Mouse (Mus musculus) kidney, embryonic 15.5 days (tissue): Measurements from ENCODE around the gene Dhx8. TPM values are rescaled to one million over a fixed set of nuclear protein-coding genes. Genes with fewer than 3 reads are reported as not detected.
A peak's percentile ranks its signal among the peaks of the same experiment; 100 is the strongest.

Experiments used
- ATAC-seq: fragments of 200-750 bp; cut with Nextera tagmentation; replicated peaks from 2 replicates; pipeline ENCODE4 v1.8.0; 2017; ENCODE audit warnings: moderate TSS enrichment; ENCODE audit not compliant: low FRiP score
- H3K27ac ChIP-seq: fragments of 300-500 bp; sonication (generic); 2 replicates; pipeline ENCODE4 v1.5.1; 2015; ENCODE audit warnings: mild to moderate bottlenecking, inconsistent platforms
- H3K27me3 ChIP-seq: fragments of 300-500 bp; sonication (generic); 2 replicates; pipeline ENCODE4 v1.6.1; 2015; ENCODE audit warnings: inconsistent platforms
- H3K36me3 ChIP-seq: fragments of 300-500 bp; sonication (generic); 2 replicates; pipeline ENCODE4 v1.6.1; 2015; ENCODE audit warnings: inconsistent platforms
- H3K4me1 ChIP-seq: fragments of 300-500 bp; sonication (generic); 2 replicates; pipeline ENCODE4 v1.6.1; 2015; ENCODE audit warnings: inconsistent platforms
- H3K4me2 ChIP-seq: fragments of 300-500 bp; sonication (generic); 2 replicates; pipeline ENCODE4 v1.6.1; 2015; ENCODE audit warnings: moderate library complexity, mild to moderate bottlenecking, inconsistent platforms
- H3K4me3 ChIP-seq: fragments of 300-500 bp; sonication (generic); replicated peaks from 2 replicates; pipeline ENCODE4 v1.5.1; 2015; ENCODE audit warnings: mild to moderate bottlenecking, inconsistent platforms
- H3K9ac ChIP-seq: fragments of 300-500 bp; sonication (generic); 2 replicates; pipeline ENCODE4 v1.6.1; 2015; ENCODE audit warnings: mild to moderate bottlenecking, inconsistent platforms
- H3K9me3 ChIP-seq: fragments of 300-500 bp; sonication (generic); replicated peaks from 2 replicates; pipeline ENCODE4 v1.6.1; 2016; ENCODE audit warnings: inconsistent platforms
- WGBS: fragments of 180-500 bp; shearing (Covaris S2); methylation state at CpG from one replicate; pipeline ENCODE4 v1.1.7; 2015; ENCODE audit warnings: mixed read lengths; 5-methylcytosine and 5-hydroxymethylcytosine counted together
- polyA plus RNA-seq: library from polyadenylated mRNA; unstranded; fragments of >200 nt; fragmentation: Nextera tagmentation; extraction: Ambion mirVana; gene quantifications from 2 replicates; pipeline ENCODE4 v1.2.1, GENCODE M21; 2015

The Dhx8 gene
- polyA plus RNA-seq, 1 experiment from 2014 or later = 32.3 TPM

DNA sequence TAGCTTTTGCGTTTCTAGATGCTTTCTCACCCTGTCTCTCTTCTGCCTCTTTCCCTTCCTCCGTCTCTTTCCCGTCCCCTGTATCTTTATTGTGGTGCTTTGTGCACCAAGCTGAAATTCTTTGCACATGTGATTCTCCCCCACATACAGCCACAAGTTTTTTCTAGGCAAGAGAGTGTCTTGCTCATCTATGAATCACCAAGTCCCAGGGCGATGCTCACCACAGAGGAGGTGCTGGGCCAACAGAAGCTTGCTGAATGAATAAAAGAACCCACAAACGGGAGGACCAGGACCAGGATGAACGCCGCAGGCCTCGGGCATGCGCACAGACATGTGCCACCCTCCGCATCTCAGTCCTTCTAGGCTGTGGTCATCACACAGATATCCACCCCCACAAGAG lies 74.5 kb downstream of the Dhx8 start:
- Histone ChIP-seq H3K27ac (no peak overlapping the region), H3K4me2 (no peak overlapping the region), H3K4me1 (peaks cover 21% of the 10 kb centered on the region), H3K9ac (no peak overlapping the region), H3K27me3 (peaks cover 49% of the 10 kb centered on the region), H3K36me3 (no peaks in the 10 kb centered on the region), H3K4me3 (no peak overlapping the region), H3K9me3 (no peaks in the 10 kb centered on the region)
- WGBS = 79% methylated on average over 10 of the region's 10 CpGs
- ATAC-seq = no peak

GRCm38 (mm10) chr11:101809060-101809828 lies 76.5 kb downstream of the Dhx8 start:
- H3K9ac ChIP-seq = no peak overlapping the region
- 12% methylated on average over 15 of the region's 15 CpGs for WGBS
- no peaks in the 10 kb centered on the region for H3K9me3 ChIP-seq
- H3K27ac ChIP-seq = peak overlapping the region; percentile 39; the same call in 1 of the 2 replicates
- peaks cover 58% of the 10 kb centered on the region for H3K27me3 ChIP-seq
- H3K4me1 ChIP-seq = peaks cover 30% of the 10 kb centered on the region
- 0 out of 2 replicates have a peak, but pooled peaks have one; percentile 26 for ATAC-seq
- no peak overlapping the region for H3K4me3 ChIP-seq
- no peaks in the 10 kb centered on the region for H3K36me3 ChIP-seq
- 0 out of 2 replicates have a peak overlapping the region, but pooled peaks have one; percentile 19 for H3K4me2 ChIP-seq

- Histone ChIP-seq H3K36me3 (no peaks in the 10 kb centered on the region), H3K4me3 (no peak overlapping the region), H3K27me3 (peaks cover 50% of the 10 kb centered on the region), H3K4me1 (peaks cover 49% of the 10 kb centered on the region), H3K4me2 (no peak overlapping the region), H3K9ac (no peak overlapping the region), H3K27ac (no peak overlapping the region), H3K9me3 (no peaks in the 10 kb centered on the region)
- ATAC-seq = no peak
- WGBS = 3% methylated on average over 7 of the region's 7 CpGs
Measured at GRCm38 (mm10) chr11:101813259-101813658, 80.5 kb downstream of the Dhx8 start.

GRCm38 (mm10) chr11:101814375-101815102 lies 81.8 kb downstream of the Dhx8 start:
- H3K4me2 ChIP-seq = peak overlapping the region; percentile 51
- peak overlapping the region; percentile 78 for H3K27ac ChIP-seq
- H3K9ac ChIP-seq = no peak overlapping the region
- 17% methylated on average over 23 of the region's 23 CpGs for WGBS
- no peaks in the 10 kb centered on the region for H3K9me3 ChIP-seq
- H3K27me3 ChIP-seq = peaks cover 41% of the 10 kb centered on the region
- ATAC-seq = peak; percentile 43; the same call in 1 of the 2 replicates
- peak overlapping the region; percentile 25 for H3K4me3 ChIP-seq
- peaks cover 37% of the 10 kb centered on the region for H3K4me1 ChIP-seq
- no peaks in the 10 kb centered on the region for H3K36me3 ChIP-seq

DNA sequence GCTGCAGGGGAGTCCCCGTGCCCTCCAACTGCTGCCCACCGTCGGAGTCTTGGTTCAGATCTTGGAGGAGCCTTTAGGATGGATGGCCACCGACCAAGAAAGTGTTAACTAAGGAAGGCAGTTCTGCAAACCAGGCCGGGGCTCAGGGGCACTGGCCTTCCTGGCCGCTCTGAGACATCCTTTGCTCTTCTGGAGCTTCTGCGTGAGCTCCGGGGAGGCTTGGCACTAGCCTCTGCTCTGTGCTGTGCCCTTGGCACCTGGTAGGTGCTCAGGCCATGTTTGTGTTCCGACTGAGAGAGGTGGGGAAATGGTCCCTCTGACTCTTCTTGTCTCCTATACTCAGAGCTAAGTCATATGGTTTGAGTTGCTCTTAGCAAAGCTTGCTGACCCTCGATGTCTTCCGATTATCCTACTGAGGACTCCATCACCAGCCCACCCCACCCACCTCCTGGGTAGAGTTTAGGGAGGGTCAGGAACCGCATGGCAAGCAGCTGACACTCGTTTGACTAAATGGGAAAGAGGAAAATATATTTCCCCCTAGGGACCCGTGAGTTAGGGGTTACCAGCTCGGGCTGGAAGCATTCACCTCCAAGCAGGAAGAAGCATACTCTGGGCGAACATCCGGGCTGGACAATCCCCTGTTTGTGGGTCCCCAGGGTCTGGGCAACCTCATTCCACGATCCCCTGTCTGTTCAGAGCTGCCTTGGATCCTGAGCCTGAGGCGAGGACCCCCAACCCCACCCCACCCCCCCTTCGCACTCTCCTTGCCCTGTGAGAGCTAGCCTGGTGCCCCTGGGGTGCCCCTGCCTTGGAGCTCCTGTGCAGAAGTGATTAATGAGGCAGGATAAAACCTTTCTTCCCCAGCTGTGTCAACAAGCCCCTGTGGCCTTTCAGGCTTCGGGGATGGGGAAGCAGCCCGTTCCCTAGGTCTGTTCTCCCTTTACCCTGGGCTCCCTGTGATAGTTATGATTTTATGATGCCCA lies 82.7 kb downstream of the Dhx8 start:
- peak overlapping the region; percentile 51 for H3K4me2 ChIP-seq
- peak overlapping the region; percentile 78 for H3K27ac ChIP-seq
- peak; percentile 52 for ATAC-seq

More for the DNA sequence above, 82.7 kb downstream of the Dhx8 start:
- H3K9ac ChIP-seq = no peak overlapping the region
- H3K27me3 ChIP-seq = peaks cover 32% of the 10 kb centered on the region
- peaks cover 38% of the 10 kb centered on the region for H3K4me1 ChIP-seq
- no peaks in the 10 kb centered on the region for H3K36me3 ChIP-seq
- peaks cover 3% of the 10 kb centered on the region; the same call in 1 of the 2 replicates for H3K9me3 ChIP-seq
- H3K4me3 ChIP-seq = peak overlapping the region; percentile 25
- WGBS = 7% methylated on average over 22 of the region's 22 CpGs

Other genes with a start within 250 kb of the Dhx8 start
- gene Brca1, start 181.0 kb upstream of the Dhx8 start, polyA plus RNA-seq = 12.9 and 14.4 TPM in 2 replicates
- gene Nbr1, start 180.8 kb upstream of the Dhx8 start, polyA plus RNA-seq = 74.8 and 76.4 TPM in 2 replicates
- 5.5 and 5.8 TPM in 2 replicates for gene Tmem106a, start 150.7 kb upstream of the Dhx8 start, polyA plus RNA-seq
- not detected in 2 replicates for gene Gm11634, start 133.7 kb upstream of the Dhx8 start, polyA plus RNA-seq
- 35.5 and 41.1 TPM in 2 replicates for gene Rdm1, start 105.7 kb upstream of the Dhx8 start, polyA plus RNA-seq
- gene Arl4d, start 67.4 kb upstream of the Dhx8 start, polyA plus RNA-seq = 3.9 and 4.1 TPM in 2 replicates
- 59.3 and 60.2 TPM in 2 replicates for gene Etv4, start 52.5 kb downstream of the Dhx8 start, polyA plus RNA-seq
- gene Meox1, start 161.5 kb downstream of the Dhx8 start, polyA plus RNA-seq = 13.6 and 15.4 TPM in 2 replicates
- 0.83 and 1.4 TPM in 2 replicates for gene Sost, start 234.1 kb downstream of the Dhx8 start, polyA plus RNA-seq